Mouse (Mus musculus): ENCODE results near the gene Lrrc8c. TPM values are rescaled to one million over a fixed set of nuclear protein-coding genes. Genes with fewer than 3 reads are reported as not detected.

Lrrc8c gene
- polyA plus RNA-seq, 1 experiment from 2014 or later: 13.5 TPM

DNA sequence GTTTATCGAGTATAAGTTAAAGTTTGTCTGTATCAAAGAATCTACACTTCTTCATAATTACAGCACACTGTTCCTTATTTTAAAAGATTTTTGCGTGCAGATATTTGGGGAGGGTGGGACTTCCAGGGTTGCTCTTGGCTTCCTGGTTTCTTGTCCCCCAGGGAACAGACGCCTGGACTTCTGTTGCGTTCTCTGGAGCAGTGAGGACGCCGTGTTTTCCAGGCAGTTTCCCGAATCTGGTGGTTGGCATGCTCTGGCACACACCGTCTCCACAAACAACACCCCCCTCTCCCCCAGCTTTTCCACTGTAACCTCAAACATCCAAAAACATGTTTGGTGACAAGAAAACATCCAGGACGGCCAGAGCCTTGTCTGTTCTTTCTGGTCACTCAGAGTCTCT is 7.6 kb downstream of the Lrrc8c start:
- Histone ChIP-seq H3K4me1 (ENCODE audit: control insufficient read depth, insufficient read depth, low read length) (no peaks in the 10 kb centered on the region), H3K4me3 (ENCODE audit: low read depth, low read length) (no peak overlapping the region), H3K9ac (replicated peaks; ENCODE audit: low read length) (no peak overlapping the region), H3K27ac (replicated peaks; ENCODE audit: low read depth, low read length) (no peak overlapping the region), H3K9me3 (replicated peaks; ENCODE audit: control insufficient read depth, low read length) (no peaks in the 10 kb centered on the region), H3K27me3 (ENCODE audit: control insufficient read depth, insufficient read depth, low read length) (no peaks in the 10 kb centered on the region), H3K36me3 (replicated peaks; ENCODE audit: control insufficient read depth, insufficient read depth, low read depth, low read length) (no peaks in the 10 kb centered on the region), H3K4me2 (ENCODE audit: low read depth, low read length) (no peak overlapping the region)
- DNase-seq (ENCODE audit: low spot score) (no peak), ATAC-seq (replicated peaks; ENCODE audit: insufficient number of reproducible peaks, low FRiP score, low TSS enrichment, low read depth) (no peak)
- WGBS: 81% methylated on average over 9 of the region's 9 CpGs

DNA sequence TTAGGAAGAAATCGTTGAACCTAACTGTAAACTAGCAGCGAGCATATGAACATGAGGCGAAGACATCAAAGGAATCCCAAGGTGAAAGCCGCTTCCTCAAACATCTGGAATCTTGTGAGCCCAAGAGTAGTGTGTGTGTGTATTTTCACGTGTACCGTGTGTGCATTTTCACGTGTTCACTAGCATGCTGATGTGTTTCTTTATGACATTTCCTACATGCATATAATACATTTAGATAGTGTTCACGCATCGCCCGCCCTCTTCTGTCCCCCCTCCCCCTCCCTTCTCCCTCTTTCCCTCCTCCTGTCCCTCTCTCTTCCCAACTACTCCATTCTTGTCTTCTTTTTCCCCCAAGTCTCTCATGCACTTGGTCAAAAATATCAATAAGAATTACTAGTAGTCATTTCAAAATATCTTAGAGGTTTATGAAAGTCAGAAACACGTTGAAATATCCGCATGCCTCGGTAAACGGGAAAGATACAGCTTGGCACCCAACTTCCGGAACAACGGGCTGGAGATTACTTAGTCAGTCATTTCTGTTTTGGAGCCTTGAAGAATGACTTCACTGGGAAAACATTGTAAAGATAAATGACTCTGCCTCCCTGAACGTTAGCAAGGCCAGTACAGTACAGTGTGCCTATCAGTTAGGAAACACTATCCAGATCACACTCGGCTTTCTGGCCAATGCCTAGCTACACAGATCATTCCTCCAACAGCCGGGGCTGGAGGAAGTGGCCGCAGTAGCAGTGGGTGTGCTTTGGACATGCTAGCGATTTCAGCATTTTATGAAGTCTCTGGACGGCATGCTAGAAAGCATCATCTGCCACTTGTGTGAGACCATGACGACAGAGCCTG is 8.5 kb downstream of the Lrrc8c start:
- 92% methylated on average over 23 of the region's 23 CpGs for WGBS
- Histone ChIP-seq H3K36me3 (replicated peaks; ENCODE audit: control insufficient read depth, insufficient read depth, low read depth, low read length) (no peaks in the 10 kb centered on the region), H3K4me1 (ENCODE audit: control insufficient read depth, insufficient read depth, low read length) (no peaks in the 10 kb centered on the region), H3K4me3 (ENCODE audit: low read depth, low read length) (no peak overlapping the region), H3K9ac (replicated peaks; ENCODE audit: low read length) (no peak overlapping the region), H3K4me2 (ENCODE audit: low read depth, low read length) (no peak overlapping the region), H3K9me3 (replicated peaks; ENCODE audit: control insufficient read depth, low read length) (no peaks in the 10 kb centered on the region), H3K27ac (replicated peaks; ENCODE audit: low read depth, low read length) (no peak overlapping the region), H3K27me3 (ENCODE audit: control insufficient read depth, insufficient read depth, low read length) (no peaks in the 10 kb centered on the region)
- ATAC-seq (replicated peaks; ENCODE audit: insufficient number of reproducible peaks, low FRiP score, low TSS enrichment, low read depth) (no peak), DNase-seq (ENCODE audit: low spot score) (no peak)

DNA sequence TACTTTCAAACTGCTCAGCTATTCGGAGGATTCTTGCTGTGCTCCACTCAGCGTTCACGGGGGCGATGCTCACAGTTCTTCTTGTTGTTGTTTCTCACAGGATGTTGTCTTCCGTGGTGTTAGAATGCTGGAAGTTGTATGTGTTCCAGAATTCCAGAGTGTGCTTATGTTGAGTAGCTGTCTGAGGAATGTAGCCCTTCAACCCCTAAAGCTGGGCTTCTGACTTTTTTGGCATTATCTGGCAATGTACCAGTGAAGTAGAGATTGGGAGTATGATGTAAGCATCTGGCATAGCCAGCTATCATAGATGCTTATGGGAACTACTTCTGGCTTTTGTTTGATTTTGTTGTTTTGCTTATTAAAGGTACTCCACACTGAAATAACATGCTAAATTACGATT is 11.4 kb downstream of the Lrrc8c start:
- no peaks in the 10 kb centered on the region for H3K27me3 ChIP-seq (ENCODE audit: control insufficient read depth, insufficient read depth, low read length)
- H3K4me1 ChIP-seq (ENCODE audit: control insufficient read depth, insufficient read depth, low read length): no peaks in the 10 kb centered on the region
- no peaks in the 10 kb centered on the region for H3K36me3 ChIP-seq (replicated peaks; ENCODE audit: control insufficient read depth, insufficient read depth, low read depth, low read length)
- no peak overlapping the region for H3K4me3 ChIP-seq (ENCODE audit: low read depth, low read length)
- DNase-seq (ENCODE audit: low spot score): no peak
- 88% methylated on average over 6 of the region's 6 CpGs for WGBS
- H3K9me3 ChIP-seq (replicated peaks; ENCODE audit: control insufficient read depth, low read length): no peaks in the 10 kb centered on the region
- ATAC-seq (replicated peaks; ENCODE audit: insufficient number of reproducible peaks, low FRiP score, low TSS enrichment, low read depth): no peak
- H3K4me2 ChIP-seq (ENCODE audit: low read depth, low read length): no peak overlapping the region
- H3K27ac ChIP-seq (replicated peaks; ENCODE audit: low read depth, low read length): no peak overlapping the region
- H3K9ac ChIP-seq (replicated peaks; ENCODE audit: low read length): no peak overlapping the region

DNA sequence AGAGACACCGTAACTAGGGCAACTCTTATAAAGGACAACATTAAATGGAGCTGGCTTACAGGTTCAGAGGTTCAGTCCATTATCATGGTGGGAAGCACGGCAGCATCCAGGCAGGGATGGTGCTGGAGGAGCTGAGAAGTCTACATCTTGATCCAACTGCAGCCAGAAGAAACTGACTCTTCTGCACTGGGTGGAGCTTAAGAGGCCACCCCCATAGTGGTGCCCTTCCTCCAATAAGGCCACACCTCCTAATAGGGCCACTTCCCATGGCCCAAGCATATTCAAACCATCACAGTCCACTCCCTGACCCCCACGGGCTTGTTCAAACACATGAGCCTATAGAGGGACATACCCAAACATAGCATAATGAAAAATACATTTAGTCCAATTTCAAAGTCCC is 16.0 kb downstream of the Lrrc8c start:
- no peak overlapping the region for H3K27ac ChIP-seq (replicated peaks; ENCODE audit: low read depth, low read length)
- no peaks in the 10 kb centered on the region for H3K27me3 ChIP-seq (ENCODE audit: control insufficient read depth, insufficient read depth, low read length)
- ATAC-seq (replicated peaks; ENCODE audit: insufficient number of reproducible peaks, low FRiP score, low TSS enrichment, low read depth) (no peak), DNase-seq (ENCODE audit: low spot score) (no peak)
- H3K9ac ChIP-seq (replicated peaks; ENCODE audit: low read length): no peak overlapping the region
- no peak overlapping the region for H3K4me3 ChIP-seq (ENCODE audit: low read depth, low read length)
- no peaks in the 10 kb centered on the region for H3K36me3 ChIP-seq (replicated peaks; ENCODE audit: control insufficient read depth, insufficient read depth, low read depth, low read length)
- H3K4me2 ChIP-seq (ENCODE audit: low read depth, low read length): no peak overlapping the region
- no peaks in the 10 kb centered on the region for H3K9me3 ChIP-seq (replicated peaks; ENCODE audit: control insufficient read depth, low read length)
- no peaks in the 10 kb centered on the region for H3K4me1 ChIP-seq (ENCODE audit: control insufficient read depth, insufficient read depth, low read length)
- WGBS: 92% methylated on average over 3 of the region's 3 CpGs

DNA sequence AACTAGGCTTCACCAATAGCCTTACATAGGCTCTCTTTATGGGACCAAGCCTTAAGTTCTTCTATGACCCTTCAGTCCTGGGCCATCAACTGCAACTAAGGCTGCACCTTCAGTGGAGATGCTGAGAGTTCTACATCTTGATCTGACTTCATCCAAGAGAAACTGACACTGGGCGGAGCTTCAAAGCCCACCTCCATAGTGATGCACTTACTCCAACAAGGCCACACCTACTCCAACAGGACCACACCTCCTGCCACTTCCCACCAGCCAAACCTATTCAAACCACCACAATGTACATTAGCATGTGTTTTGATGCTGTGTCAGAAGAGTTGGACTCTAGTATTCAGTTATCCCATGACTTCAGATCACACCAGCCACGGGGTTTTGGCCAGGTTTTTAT is 17.0 kb downstream of the Lrrc8c start:
- 93% methylated on average over 2 of the region's 2 CpGs for WGBS
- no peak for ATAC-seq (replicated peaks; ENCODE audit: insufficient number of reproducible peaks, low FRiP score, low TSS enrichment, low read depth)

DNA sequence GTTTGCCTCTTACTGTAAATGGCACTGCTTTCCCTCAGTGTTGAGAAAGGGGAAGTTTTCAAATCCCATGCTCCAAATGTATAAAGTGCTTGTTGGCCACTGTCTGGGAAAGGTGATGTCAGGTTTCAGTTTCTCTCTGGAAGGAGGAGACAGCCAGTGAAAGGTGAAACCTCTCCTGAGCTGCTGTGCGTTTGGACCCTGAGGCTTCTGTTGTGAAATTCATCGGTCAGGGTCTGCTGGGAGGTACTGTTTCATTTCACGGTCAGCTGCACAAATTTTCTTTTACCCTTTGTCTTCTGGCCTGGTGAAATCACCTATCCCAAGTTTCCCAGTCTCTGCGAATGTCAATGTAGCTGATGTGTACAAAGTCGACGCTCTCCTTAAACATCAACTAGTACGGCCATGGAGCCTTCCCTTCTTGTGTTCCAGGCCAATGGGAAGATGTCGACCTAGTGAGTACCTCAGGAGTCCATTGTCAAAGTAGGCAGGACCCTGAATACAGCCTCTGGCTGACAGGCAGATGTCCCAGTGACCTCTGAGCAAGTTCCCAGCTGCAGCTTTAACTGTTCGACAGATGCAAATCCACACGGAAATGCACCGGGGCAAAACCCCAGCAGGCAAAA is 18.0 kb downstream of the Lrrc8c start:
- Histone ChIP-seq H3K36me3 (replicated peaks; ENCODE audit: control insufficient read depth, insufficient read depth, low read depth, low read length) (no peaks in the 10 kb centered on the region), H3K9ac (replicated peaks; ENCODE audit: low read length) (no peak overlapping the region), H3K27me3 (ENCODE audit: control insufficient read depth, insufficient read depth, low read length) (no peaks in the 10 kb centered on the region), H3K9me3 (replicated peaks; ENCODE audit: control insufficient read depth, low read length) (no peaks in the 10 kb centered on the region), H3K4me2 (ENCODE audit: low read depth, low read length) (no peak overlapping the region), H3K4me1 (ENCODE audit: control insufficient read depth, insufficient read depth, low read length) (no peaks in the 10 kb centered on the region), H3K4me3 (ENCODE audit: low read depth, low read length) (no peak overlapping the region), H3K27ac (replicated peaks; ENCODE audit: low read depth, low read length) (no peak overlapping the region)
- DNase-seq (ENCODE audit: low spot score) (peak; percentile 43), ATAC-seq (replicated peaks; ENCODE audit: insufficient number of reproducible peaks, low FRiP score, low TSS enrichment, low read depth) (no peak)
- 59% methylated on average over 11 of the region's 11 CpGs for WGBS

More for the DNA sequence above, 17.0 kb downstream of the Lrrc8c start:
- Histone ChIP-seq H3K9me3 (replicated peaks; ENCODE audit: control insufficient read depth, low read length) (no peaks in the 10 kb centered on the region), H3K27me3 (ENCODE audit: control insufficient read depth, insufficient read depth, low read length) (no peaks in the 10 kb centered on the region), H3K4me1 (ENCODE audit: control insufficient read depth, insufficient read depth, low read length) (no peaks in the 10 kb centered on the region), H3K9ac (replicated peaks; ENCODE audit: low read length) (no peak overlapping the region), H3K4me3 (ENCODE audit: low read depth, low read length) (no peak overlapping the region), H3K4me2 (ENCODE audit: low read depth, low read length) (no peak overlapping the region), H3K27ac (replicated peaks; ENCODE audit: low read depth, low read length) (no peak overlapping the region), H3K36me3 (replicated peaks; ENCODE audit: control insufficient read depth, insufficient read depth, low read depth, low read length) (no peaks in the 10 kb centered on the region)
- no peak for DNase-seq (ENCODE audit: low spot score)

DNA sequence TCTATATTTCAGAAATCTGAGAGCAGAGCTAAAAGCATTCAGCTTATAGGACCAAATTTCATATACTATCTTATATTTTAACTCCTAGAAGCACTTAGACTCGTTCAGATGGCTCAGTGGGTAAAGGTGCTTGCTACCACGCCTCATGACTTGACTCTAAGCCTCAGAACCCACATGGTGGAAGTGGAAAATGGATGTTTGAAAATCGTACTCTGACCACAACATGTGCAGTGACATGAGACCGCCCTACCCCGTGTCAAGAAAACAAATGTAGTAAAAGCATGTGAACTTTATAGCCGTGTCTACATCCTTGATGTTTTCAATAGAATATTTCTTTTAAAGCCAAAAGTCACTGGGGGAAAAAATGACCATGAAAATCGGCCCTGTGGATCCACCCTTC is 21.9 kb downstream of the Lrrc8c start:
- WGBS: 86% methylated on average over 7 of the region's 7 CpGs
- no peaks in the 10 kb centered on the region for H3K9me3 ChIP-seq (replicated peaks; ENCODE audit: control insufficient read depth, low read length)
- no peaks in the 10 kb centered on the region for H3K4me1 ChIP-seq (ENCODE audit: control insufficient read depth, insufficient read depth, low read length)
- no peak for DNase-seq (ENCODE audit: low spot score)
- H3K36me3 ChIP-seq (replicated peaks; ENCODE audit: control insufficient read depth, insufficient read depth, low read depth, low read length): no peaks in the 10 kb centered on the region; the same call in 1 of the 2 replicates
- H3K27ac ChIP-seq (replicated peaks; ENCODE audit: low read depth, low read length): no peak overlapping the region
- ATAC-seq (replicated peaks; ENCODE audit: insufficient number of reproducible peaks, low FRiP score, low TSS enrichment, low read depth): no peak
- H3K9ac ChIP-seq (replicated peaks; ENCODE audit: low read length): no peak overlapping the region
- no peak overlapping the region for H3K4me2 ChIP-seq (ENCODE audit: low read depth, low read length)
- H3K4me3 ChIP-seq (ENCODE audit: low read depth, low read length): no peak overlapping the region
- H3K27me3 ChIP-seq (ENCODE audit: control insufficient read depth, insufficient read depth, low read length): no peaks in the 10 kb centered on the region

DNA sequence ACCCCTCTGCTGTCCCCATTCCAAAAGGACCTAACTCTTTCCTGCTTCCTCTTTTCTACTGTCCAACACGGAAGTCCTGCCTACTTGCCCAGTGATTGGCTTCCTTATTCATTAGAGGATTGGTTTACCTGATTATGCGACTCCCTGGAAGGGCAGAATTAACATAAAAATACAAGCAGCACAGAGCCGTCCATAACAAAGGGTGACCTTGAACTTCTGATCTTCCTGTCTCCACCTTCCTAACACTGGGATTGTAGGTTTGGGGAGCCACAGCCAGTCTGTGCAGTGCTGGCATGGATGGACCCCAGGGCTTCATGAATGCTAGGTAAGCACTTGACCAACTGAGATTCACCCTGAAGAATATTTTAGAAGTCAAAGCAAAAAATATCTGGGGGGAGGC is 25.9 kb downstream of the Lrrc8c start:
- WGBS: 49% methylated on average over 3 of the region's 3 CpGs
- ATAC-seq (replicated peaks; ENCODE audit: insufficient number of reproducible peaks, low FRiP score, low TSS enrichment, low read depth) (no peak), DNase-seq (ENCODE audit: low spot score) (no peak)
- H3K4me3 ChIP-seq (ENCODE audit: low read depth, low read length): no peak overlapping the region
- no peak overlapping the region for H3K4me2 ChIP-seq (ENCODE audit: low read depth, low read length)
- no peaks in the 10 kb centered on the region for H3K4me1 ChIP-seq (ENCODE audit: control insufficient read depth, insufficient read depth, low read length)
- H3K36me3 ChIP-seq (replicated peaks; ENCODE audit: control insufficient read depth, insufficient read depth, low read depth, low read length): no peaks in the 10 kb centered on the region; the same call in 1 of the 2 replicates
- H3K9me3 ChIP-seq (replicated peaks; ENCODE audit: control insufficient read depth, low read length): no peaks in the 10 kb centered on the region
- H3K27me3 ChIP-seq (ENCODE audit: control insufficient read depth, insufficient read depth, low read length): no peaks in the 10 kb centered on the region
- no peak overlapping the region for H3K9ac ChIP-seq (replicated peaks; ENCODE audit: low read length)
- no peak overlapping the region for H3K27ac ChIP-seq (replicated peaks; ENCODE audit: low read depth, low read length)
